Mouse (Mus musculus) c-Kit-negative CD71-positive TER-119-positive erythroid progenitor cells, embryonic 14.5 days (primary cell): Measurements from ENCODE around the gene Fcgr4.
"Not testable (repeated sequence)": the region's sequence is repeated elsewhere in the genome, so short reads cannot be mapped to it uniquely, and the experiment has no call there.

Experiments
- DNase-seq: peaks from one replicate; pipeline ENCODE4 v3.0.0-alpha.2; 2013; ENCODE audit warnings: low read depth, low spot score

The Fcgr4 gene

GRCm38 (mm10) chr1:171018737-171019136 lies at the start of gene Fcgr4:
Gene Fcgr4 (plus strand): TSS chr1:171018920.
- no peak for DNase-seq

GRCm38 (mm10) chr1:170972494-170972893 lies 46.2 kb upstream of the Fcgr4 start:
- no peak for DNase-seq

GRCm38 (mm10) chr1:170972936-170973335 lies 45.8 kb upstream of the Fcgr4 start:
- no peak for DNase-seq

- no peak for DNase-seq
Observed at GRCm38 (mm10) chr1:170974171-170974570, 44.5 kb upstream of the Fcgr4 start.

GRCm38 (mm10) chr1:170974736-170975135 lies 44.0 kb upstream of the Fcgr4 start:
- DNase-seq: no peak

- not testable (repeated sequence) for DNase-seq
Observed at GRCm38 (mm10) chr1:170975350-170975749, 43.4 kb upstream of the Fcgr4 start.

GRCm38 (mm10) chr1:170975751-170976161 lies 43.0 kb upstream of the Fcgr4 start:
- no peak for DNase-seq

- DNase-seq: no peak
Observed at GRCm38 (mm10) chr1:170976447-170976846, 42.3 kb upstream of the Fcgr4 start, which contains the start of gene Fcgr2b. Gene Fcgr2b (minus strand): TSS chr1:170976547.

GRCm38 (mm10) chr1:170978601-170979000 lies 40.1 kb upstream of the Fcgr4 start:
- DNase-seq: no peak

- not testable (repeated sequence) for DNase-seq
Observed at GRCm38 (mm10) chr1:170981679-170982078, 37.0 kb upstream of the Fcgr4 start.

- DNase-seq: no peak
Observed at GRCm38 (mm10) chr1:170982301-170982700, 36.4 kb upstream of the Fcgr4 start.

GRCm38 (mm10) chr1:170983066-170983465 lies 35.7 kb upstream of the Fcgr4 start:
- no peak for DNase-seq

GRCm38 (mm10) chr1:170985092-170985491 lies 33.6 kb upstream of the Fcgr4 start:
- no peak for DNase-seq

GRCm38 (mm10) chr1:170985861-170986260 lies 32.9 kb upstream of the Fcgr4 start:
- no peak for DNase-seq

GRCm38 (mm10) chr1:170989656-170990055 lies 29.1 kb upstream of the Fcgr4 start:
- no peak for DNase-seq

GRCm38 (mm10) chr1:170992550-170992949 lies 26.2 kb upstream of the Fcgr4 start:
- no peak for DNase-seq

- no peak for DNase-seq
Observed at GRCm38 (mm10) chr1:170996034-170996433, 22.7 kb upstream of the Fcgr4 start.

GRCm38 (mm10) chr1:170996753-170997152 lies 22.0 kb upstream of the Fcgr4 start:
- peak; percentile 3 for DNase-seq

GRCm38 (mm10) chr1:170997756-170998655 lies 20.7 kb upstream of the Fcgr4 start:
- no peak for DNase-seq

- DNase-seq: no peak
Observed at GRCm38 (mm10) chr1:170999811-171000210, 18.9 kb upstream of the Fcgr4 start.

GRCm38 (mm10) chr1:171005081-171005480 lies 13.6 kb upstream of the Fcgr4 start:
- no peak for DNase-seq

GRCm38 (mm10) chr1:171005586-171005985 lies 13.1 kb upstream of the Fcgr4 start:
- DNase-seq: no peak

- no peak for DNase-seq
Observed at GRCm38 (mm10) chr1:171006335-171006734, 12.4 kb upstream of the Fcgr4 start.
